Mouse (Mus musculus): ENCODE results near the gene Il22ra2. TPM values are rescaled to one million over a fixed set of nuclear protein-coding genes. Genes with fewer than 3 reads are reported as not detected.

Il22ra2 gene
- polyA plus RNA-seq, 1 experiment from 2014 or later: not detected

GRCm38 (mm10) chr10:19624617-19625016 is 2.8 kb downstream of the Il22ra2 start:
- Histone ChIP-seq H3K27ac (ENCODE audit: low read depth, low read length) (no peak overlapping the region), H3K4me3 (ENCODE audit: low read depth, low read length) (no peak overlapping the region), H3K9ac (replicated peaks; ENCODE audit: low read depth, low read length) (no peak overlapping the region), H3K9me3 (ENCODE audit: control insufficient read depth, low read length) (no peaks in the 10 kb centered on the region), H3K27me3 (ENCODE audit: control insufficient read depth, insufficient read depth, low read length) (no peaks in the 10 kb centered on the region), H3K4me2 (ENCODE audit: low read depth, low read length) (no peak overlapping the region), H3K4me1 (ENCODE audit: control insufficient read depth, insufficient read depth, low read length) (no peaks in the 10 kb centered on the region), H3K36me3 (ENCODE audit: control insufficient read depth, insufficient read depth, low read length) (no peaks in the 10 kb centered on the region)
- ATAC-seq (ENCODE audit: low read depth): no peak
- 96% methylated on average over 1 of the region's 1 CpGs for WGBS

- Histone ChIP-seq H3K27me3 (ENCODE audit: control insufficient read depth, insufficient read depth, low read length) (no peaks in the 10 kb centered on the region), H3K4me1 (ENCODE audit: control insufficient read depth, insufficient read depth, low read length) (no peaks in the 10 kb centered on the region), H3K27ac (ENCODE audit: low read depth, low read length) (no peak overlapping the region), H3K36me3 (ENCODE audit: control insufficient read depth, insufficient read depth, low read length) (no peaks in the 10 kb centered on the region), H3K9me3 (ENCODE audit: control insufficient read depth, low read length) (no peaks in the 10 kb centered on the region), H3K4me2 (ENCODE audit: low read depth, low read length) (no peak overlapping the region), H3K9ac (replicated peaks; ENCODE audit: low read depth, low read length) (no peak overlapping the region), H3K4me3 (ENCODE audit: low read depth, low read length) (no peak overlapping the region)
- ATAC-seq (ENCODE audit: low read depth): no peak
- 97% methylated on average over 2 of the region's 2 CpGs for WGBS
These were observed 5.5 kb downstream of the Il22ra2 start for GRCm38 (mm10) chr10:19627342-19627741.

DNA sequence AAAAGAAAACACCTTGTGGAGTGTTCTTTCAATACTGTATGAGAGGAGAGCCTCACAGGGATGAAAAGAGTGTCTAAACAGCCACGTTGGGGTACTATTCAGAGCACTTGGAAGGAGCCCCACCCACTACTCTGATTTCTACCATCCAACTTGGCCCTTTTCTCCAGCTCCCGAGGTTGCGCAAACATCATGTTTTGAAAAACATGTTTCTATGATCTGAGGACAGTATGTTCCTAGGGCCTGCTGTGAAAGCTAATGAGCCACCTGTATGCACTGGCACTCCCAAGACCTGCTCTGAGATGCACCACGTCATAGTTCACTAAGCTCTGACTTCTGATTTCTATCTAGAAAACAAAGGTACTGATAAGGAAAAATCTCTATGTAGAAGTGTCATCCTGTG is 6.0 kb downstream of the Il22ra2 start:
- WGBS: 89% methylated on average over 4 of the region's 4 CpGs
- Histone ChIP-seq H3K4me1 (ENCODE audit: control insufficient read depth, insufficient read depth, low read length) (no peaks in the 10 kb centered on the region), H3K9me3 (ENCODE audit: control insufficient read depth, low read length) (no peaks in the 10 kb centered on the region), H3K36me3 (ENCODE audit: control insufficient read depth, insufficient read depth, low read length) (no peaks in the 10 kb centered on the region), H3K27ac (ENCODE audit: low read depth, low read length) (no peak overlapping the region), H3K9ac (replicated peaks; ENCODE audit: low read depth, low read length) (no peak overlapping the region), H3K4me2 (ENCODE audit: low read depth, low read length) (no peak overlapping the region), H3K27me3 (ENCODE audit: control insufficient read depth, insufficient read depth, low read length) (no peaks in the 10 kb centered on the region), H3K4me3 (ENCODE audit: low read depth, low read length) (no peak overlapping the region)
- ATAC-seq (ENCODE audit: low read depth): no peak

GRCm38 (mm10) chr10:19631616-19632195 is 9.9 kb downstream of the Il22ra2 start:
- Histone ChIP-seq H3K9me3 (ENCODE audit: control insufficient read depth, low read length) (no peaks in the 10 kb centered on the region), H3K4me2 (ENCODE audit: low read depth, low read length) (no peak overlapping the region), H3K27ac (ENCODE audit: low read depth, low read length) (no peak overlapping the region), H3K36me3 (ENCODE audit: control insufficient read depth, insufficient read depth, low read length) (no peaks in the 10 kb centered on the region), H3K27me3 (ENCODE audit: control insufficient read depth, insufficient read depth, low read length) (no peaks in the 10 kb centered on the region), H3K9ac (replicated peaks; ENCODE audit: low read depth, low read length) (no peak overlapping the region), H3K4me1 (ENCODE audit: control insufficient read depth, insufficient read depth, low read length) (no peaks in the 10 kb centered on the region), H3K4me3 (ENCODE audit: low read depth, low read length) (no peak overlapping the region)
- WGBS: 82% methylated on average over 13 of the region's 13 CpGs
- ATAC-seq (ENCODE audit: low read depth): no peak

GRCm38 (mm10) chr10:19638851-19639250 is 17.1 kb downstream of the Il22ra2 start:
- no peak overlapping the region for H3K4me2 ChIP-seq (ENCODE audit: low read depth, low read length)
- no peaks in the 10 kb centered on the region for H3K4me1 ChIP-seq (ENCODE audit: control insufficient read depth, insufficient read depth, low read length)
- no peaks in the 10 kb centered on the region for H3K9me3 ChIP-seq (ENCODE audit: control insufficient read depth, low read length)
- ATAC-seq (ENCODE audit: low read depth): no peak
- 87% methylated on average over 5 of the region's 5 CpGs for WGBS
- no peaks in the 10 kb centered on the region for H3K36me3 ChIP-seq (ENCODE audit: control insufficient read depth, insufficient read depth, low read length)
- H3K9ac ChIP-seq (replicated peaks; ENCODE audit: low read depth, low read length): no peak overlapping the region
- H3K27me3 ChIP-seq (ENCODE audit: control insufficient read depth, insufficient read depth, low read length): no peaks in the 10 kb centered on the region
- H3K4me3 ChIP-seq (ENCODE audit: low read depth, low read length): no peak overlapping the region
- H3K27ac ChIP-seq (ENCODE audit: low read depth, low read length): no peak overlapping the region

DNA sequence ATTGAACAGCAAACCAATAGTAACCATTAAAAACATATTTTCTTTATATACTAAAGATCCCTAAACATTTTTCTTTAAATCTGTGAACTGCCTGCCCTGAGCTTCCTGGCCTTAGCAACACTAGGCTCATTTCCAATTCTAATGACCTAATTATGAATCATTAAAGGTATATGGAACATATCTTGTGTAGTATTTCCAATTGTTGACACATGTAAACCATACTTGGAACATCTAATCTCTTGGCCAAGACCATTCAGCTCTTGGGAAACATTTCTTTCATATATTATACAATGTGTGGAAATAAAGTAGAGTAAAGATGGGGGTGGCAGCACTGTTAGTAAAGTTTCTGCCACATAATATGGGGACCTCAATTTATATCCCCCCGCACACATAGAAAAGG is 17.8 kb downstream of the Il22ra2 start:
- no peak overlapping the region for H3K9ac ChIP-seq (replicated peaks; ENCODE audit: low read depth, low read length)
- no peaks in the 10 kb centered on the region for H3K27me3 ChIP-seq (ENCODE audit: control insufficient read depth, insufficient read depth, low read length)
- no peaks in the 10 kb centered on the region for H3K9me3 ChIP-seq (ENCODE audit: control insufficient read depth, low read length)
- H3K4me2 ChIP-seq (ENCODE audit: low read depth, low read length): no peak overlapping the region
- 96% methylated on average over 1 of the region's 1 CpGs for WGBS
- H3K4me3 ChIP-seq (ENCODE audit: low read depth, low read length): no peak overlapping the region
- H3K27ac ChIP-seq (ENCODE audit: low read depth, low read length): no peak overlapping the region
- ATAC-seq (ENCODE audit: low read depth): no peak
- H3K36me3 ChIP-seq (ENCODE audit: control insufficient read depth, insufficient read depth, low read length): no peaks in the 10 kb centered on the region
- H3K4me1 ChIP-seq (ENCODE audit: control insufficient read depth, insufficient read depth, low read length): no peaks in the 10 kb centered on the region

DNA sequence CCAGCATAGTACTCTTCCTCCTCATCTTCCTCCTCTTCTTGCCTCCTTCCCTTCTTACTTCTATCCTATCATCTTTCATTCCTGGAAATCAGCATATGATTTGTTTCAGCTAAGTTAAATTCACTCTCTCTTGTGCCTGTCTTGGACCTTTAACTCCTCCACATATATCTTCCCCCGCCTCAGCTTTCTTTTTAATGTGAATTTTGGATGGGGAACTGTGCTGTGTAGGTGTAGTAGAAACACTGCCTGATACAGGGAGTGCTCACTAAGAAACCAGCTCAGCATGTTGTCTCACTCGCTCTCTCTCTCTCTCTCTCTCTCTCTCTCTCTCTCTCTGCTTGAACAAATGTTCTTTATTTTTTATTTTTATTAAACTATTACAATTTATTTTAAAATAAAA is 23.3 kb downstream of the Il22ra2 start:
- no peaks in the 10 kb centered on the region for H3K36me3 ChIP-seq (ENCODE audit: control insufficient read depth, insufficient read depth, low read length)
- H3K27me3 ChIP-seq (ENCODE audit: control insufficient read depth, insufficient read depth, low read length): no peaks in the 10 kb centered on the region
- no peak overlapping the region for H3K27ac ChIP-seq (ENCODE audit: low read depth, low read length)
- ATAC-seq (ENCODE audit: low read depth): no peak
- no peaks in the 10 kb centered on the region for H3K9me3 ChIP-seq (ENCODE audit: control insufficient read depth, low read length)
- H3K4me2 ChIP-seq (ENCODE audit: low read depth, low read length): no peak overlapping the region
- H3K4me1 ChIP-seq (ENCODE audit: control insufficient read depth, insufficient read depth, low read length): no peaks in the 10 kb centered on the region
- WGBS: 91% methylated on average over 2 of the region's 2 CpGs
- H3K4me3 ChIP-seq (ENCODE audit: low read depth, low read length): no peak overlapping the region
- no peak overlapping the region for H3K9ac ChIP-seq (replicated peaks; ENCODE audit: low read depth, low read length)

GRCm38 (mm10) chr10:19657426-19657825 is 35.6 kb downstream of the Il22ra2 start:
- Histone ChIP-seq H3K27ac (ENCODE audit: low read depth, low read length) (no peak overlapping the region), H3K9ac (replicated peaks; ENCODE audit: low read depth, low read length) (no peak overlapping the region), H3K27me3 (ENCODE audit: control insufficient read depth, insufficient read depth, low read length) (no peaks in the 10 kb centered on the region), H3K4me1 (ENCODE audit: control insufficient read depth, insufficient read depth, low read length) (no peaks in the 10 kb centered on the region), H3K4me2 (ENCODE audit: low read depth, low read length) (no peak overlapping the region), H3K9me3 (ENCODE audit: control insufficient read depth, low read length) (no peaks in the 10 kb centered on the region), H3K36me3 (ENCODE audit: control insufficient read depth, insufficient read depth, low read length) (no peaks in the 10 kb centered on the region), H3K4me3 (ENCODE audit: low read depth, low read length) (no peak overlapping the region)
- WGBS: 87% methylated on average over 9 of the region's 9 CpGs
- ATAC-seq (ENCODE audit: low read depth): no peak

DNA sequence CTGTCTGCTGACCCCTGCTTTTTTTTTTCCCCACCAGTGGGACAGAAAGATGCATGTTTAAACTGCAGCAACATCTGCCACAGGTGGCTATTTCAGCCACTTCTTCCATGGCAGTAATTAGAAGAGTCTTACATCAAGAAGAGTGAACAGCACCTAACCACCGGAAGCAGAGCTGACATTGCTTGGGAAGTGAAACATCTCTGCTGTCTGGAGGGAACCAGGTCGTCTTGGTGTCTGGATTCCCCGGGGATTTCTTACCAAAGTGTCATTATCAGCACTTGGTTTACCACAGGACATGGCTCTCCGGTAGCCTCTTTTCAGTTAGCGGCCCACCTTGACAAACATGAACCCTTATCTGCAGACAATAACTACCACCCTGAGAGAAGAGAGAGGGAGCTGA is 38.2 kb downstream of the Il22ra2 start:
- Histone ChIP-seq H3K4me1 (ENCODE audit: control insufficient read depth, insufficient read depth, low read length) (no peaks in the 10 kb centered on the region), H3K9ac (replicated peaks; ENCODE audit: low read depth, low read length) (no peak overlapping the region), H3K9me3 (ENCODE audit: control insufficient read depth, low read length) (no peaks in the 10 kb centered on the region), H3K4me3 (ENCODE audit: low read depth, low read length) (no peak overlapping the region), H3K27ac (ENCODE audit: low read depth, low read length) (no peak overlapping the region), H3K4me2 (ENCODE audit: low read depth, low read length) (no peak overlapping the region), H3K27me3 (ENCODE audit: control insufficient read depth, insufficient read depth, low read length) (no peaks in the 10 kb centered on the region), H3K36me3 (ENCODE audit: control insufficient read depth, insufficient read depth, low read length) (no peaks in the 10 kb centered on the region)
- ATAC-seq (ENCODE audit: low read depth): no peak
- 89% methylated on average over 5 of the region's 5 CpGs for WGBS
